Mouse (Mus musculus) forelimb bud, embryonic 11.5 days (tissue): ENCODE measurements around the gene Npb.

Experiments
- DNase-seq: peaks from one replicate; pipeline ENCODE4 v3.0.0-alpha.2; 2012; ENCODE audit warnings: low read depth, low spot score

Gene Npb

GRCm38 (mm10) chr11:120630881-120631725 lies 22.8 kb downstream of the Npb start:
- no peak for DNase-seq

DNA sequence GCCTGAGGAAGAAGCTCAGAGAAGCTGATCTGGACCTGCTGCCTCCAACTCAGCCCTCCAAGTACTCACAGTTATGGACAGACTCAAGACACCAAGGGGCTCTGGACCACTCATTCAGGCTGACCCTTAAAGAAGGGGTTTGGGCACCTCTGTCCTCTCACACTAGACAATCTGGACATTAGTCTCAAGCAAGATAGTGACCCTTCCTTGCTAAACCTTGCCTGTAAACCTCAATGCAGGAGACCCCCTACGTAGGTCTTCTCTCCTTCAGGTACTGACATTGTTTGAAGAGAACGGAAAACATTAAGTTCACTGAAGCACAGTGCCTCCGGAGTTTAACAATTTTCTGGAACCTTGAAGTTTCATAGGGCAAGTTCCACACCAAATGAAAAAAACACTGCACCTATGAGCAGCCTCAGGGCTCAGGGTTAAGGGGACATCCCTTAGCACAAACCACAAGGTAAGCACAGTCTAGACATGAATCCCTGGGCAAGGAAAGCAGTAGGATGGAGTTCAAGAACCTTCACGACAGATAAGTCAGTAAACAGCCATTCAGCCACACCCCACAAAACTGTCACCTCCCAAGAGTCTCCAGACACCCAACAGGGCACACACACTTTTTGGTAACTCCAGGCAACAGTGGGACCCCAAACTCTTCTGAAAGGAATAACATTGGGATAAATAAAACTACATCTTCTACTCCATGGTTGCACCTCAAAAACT lies 23.6 kb downstream of the Npb start:
- DNase-seq: no peak

- peak; percentile 46 for DNase-seq
These were observed 24.6 kb downstream of the Npb start for GRCm38 (mm10) chr11:120632559-120633519.

GRCm38 (mm10) chr11:120633520-120634343 lies 25.5 kb downstream of the Npb start, which contains the start of gene Mafg:
Gene Mafg, minus strand, starts transcription at chr11:120633600.
- DNase-seq: peak; percentile 95

DNA sequence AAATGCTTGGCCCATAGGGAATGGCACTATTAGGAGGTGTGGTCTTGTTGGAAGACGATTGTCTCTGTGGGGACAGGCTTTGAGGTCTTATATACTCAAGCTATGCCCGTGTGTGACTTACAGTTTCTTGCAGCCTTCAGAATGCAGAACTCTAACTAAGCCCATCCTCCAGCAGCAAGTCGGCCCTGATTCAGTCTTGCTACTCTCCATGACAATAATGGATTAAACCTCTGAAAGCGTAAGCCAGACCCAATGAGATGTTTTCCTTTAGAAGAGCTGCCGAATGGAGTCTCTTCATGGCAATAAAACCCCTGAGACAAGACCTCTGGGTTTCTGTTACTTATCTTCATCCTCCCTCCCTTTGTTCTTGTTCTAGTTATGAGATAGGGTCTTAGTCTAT lies 26.5 kb downstream of the Npb start:
- no peak for DNase-seq

DNA sequence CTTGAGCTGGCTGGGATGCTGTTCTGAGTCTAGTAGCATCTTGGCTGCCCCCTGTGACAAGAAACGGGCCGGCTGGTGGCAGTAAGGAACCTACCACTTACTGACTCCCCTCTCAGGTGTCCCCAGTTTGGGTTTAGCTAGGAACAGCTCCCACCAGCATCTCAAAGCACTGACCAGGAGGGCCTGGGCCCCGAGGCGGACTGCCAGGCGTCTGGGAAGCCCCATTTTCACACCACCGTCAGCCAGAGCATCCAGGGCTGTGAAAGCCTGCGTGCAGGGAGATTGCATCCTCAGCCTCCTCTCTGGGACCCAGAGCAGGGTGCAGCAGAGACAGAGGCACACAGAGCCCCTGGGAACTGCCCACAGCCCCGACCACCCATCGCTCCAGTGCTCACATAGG lies 33.0 kb downstream of the Npb start:
- DNase-seq: no peak

- no peak for DNase-seq
These were observed 33.6 kb downstream of the Npb start for GRCm38 (mm10) chr11:120641869-120642268.

GRCm38 (mm10) chr11:120642939-120643600 lies 34.8 kb downstream of the Npb start:
- DNase-seq: no peak

GRCm38 (mm10) chr11:120643601-120643987 lies 35.3 kb downstream of the Npb start, which contains the start of gene Pycr1:
Gene Pycr1, minus strand, starts transcription at chr11:120643769.
- peak; percentile 91 for DNase-seq

DNA sequence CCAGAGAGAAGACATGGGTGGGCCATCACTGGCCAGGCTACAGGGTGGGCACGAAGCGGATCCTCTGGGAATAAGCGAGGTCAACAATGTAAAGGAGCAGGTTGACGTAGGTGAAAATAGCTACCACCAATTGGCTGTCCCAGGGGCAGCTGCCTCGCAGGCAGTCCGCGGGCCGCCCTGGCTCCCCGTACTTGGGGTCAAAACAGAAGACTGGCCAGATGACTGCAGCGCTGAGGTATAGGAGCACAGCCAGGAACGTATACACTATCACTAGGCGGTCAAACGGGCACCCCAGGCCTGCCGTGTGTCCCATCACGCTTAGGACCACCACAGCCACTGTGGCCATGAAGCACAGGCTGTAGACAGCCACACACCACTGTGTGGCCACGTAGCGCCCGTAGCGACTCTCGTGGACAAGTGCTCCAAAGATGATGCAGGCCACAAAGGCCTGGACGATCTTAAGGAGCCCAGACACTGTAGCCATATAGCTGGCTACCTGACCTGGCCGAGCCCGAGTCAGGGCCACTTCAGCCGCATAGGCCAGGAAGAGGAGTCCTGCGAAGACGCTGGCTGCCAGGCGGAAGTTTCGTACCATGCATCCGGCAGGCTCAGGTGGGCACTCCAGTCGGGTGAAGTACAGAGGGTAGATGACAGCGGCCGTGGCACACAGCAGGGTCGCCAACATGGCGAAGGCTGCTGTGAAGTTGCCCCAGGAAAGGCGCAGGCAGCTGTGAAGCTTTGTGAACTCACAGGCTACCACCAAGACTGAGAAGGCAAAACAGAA lies 39.0 kb downstream of the Npb start:
- no peak for DNase-seq

DNA sequence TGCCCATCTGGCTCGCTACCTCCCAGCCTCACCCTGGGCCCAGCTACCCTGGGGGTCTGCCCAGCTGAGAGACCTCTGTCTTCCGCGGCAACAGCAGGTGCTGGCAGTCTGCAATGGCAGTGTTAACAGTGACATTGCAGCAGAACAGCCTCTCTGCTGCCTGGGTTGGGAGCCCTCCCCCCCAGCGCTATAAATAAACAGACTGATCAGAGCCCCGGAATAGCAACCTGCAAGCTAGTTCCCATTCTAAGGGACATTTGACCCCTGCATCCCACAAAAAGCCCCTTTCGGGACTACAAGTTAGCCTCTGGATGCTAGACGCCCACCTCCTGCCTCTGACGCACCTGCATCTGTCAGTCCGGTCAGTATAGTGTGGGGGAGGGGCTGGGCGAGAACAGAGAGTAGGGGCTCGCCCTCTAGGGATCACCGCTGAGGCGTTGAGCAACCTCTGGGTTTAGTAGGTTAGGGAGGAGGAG lies 39.8 kb downstream of the Npb start, which contains the start of gene Myadml2:
Gene Myadml2, minus strand, starts transcription at position 158 of the 476 bp plus-strand sequence.
- DNase-seq: no peak

- DNase-seq: no peak
These were observed 43.6 kb downstream of the Npb start for GRCm38 (mm10) chr11:120651872-120652271.

GRCm38 (mm10) chr11:120654741-120655140 lies 46.5 kb downstream of the Npb start:
- DNase-seq: no peak

GRCm38 (mm10) chr11:120657301-120657700 lies 49.0 kb downstream of the Npb start:
- DNase-seq: no peak
